In genomic region chr16:32567282-32567681, GRCm38 (mm10) we compare ENCODE assay signal across 22 mouse cellular contexts. TPM values are rescaled to one million over a fixed set of nuclear protein-coding genes. Genes with fewer than 3 reads are reported as not detected.
DNase-seq lines count a peak whose midpoint lies in the region; ATAC-seq and TF ChIP-seq lines count a peak whose summit lies in the region.
"Had no signal": no experiment of that assay in that cellular context is flagged by ENCODE, and none has a peak within 500 bp of the region (broad histone marks: within the 10 kb centered on the region; RNA-seq: fewer than 3 reads in every experiment).

No protein-coding gene starts in this region.

- no peak for TF ChIP-seq EP300 in liver, postnatal 0 days (IDR thresholded peaks at IDR 0.05; ENCODE audit: low read depth)

- no peak overlapping the region for H3K9ac ChIP-seq in liver, embryonic 13.5 days
- H3K9ac ChIP-seq in liver, postnatal 0 days (replicated peaks): no peak overlapping the region
- no peak overlapping the region for H3K9ac ChIP-seq in ES-E14 (ENCODE audit: insufficient read depth, low read depth, low read length, poor library complexity, severe bottlenecking)
- H3K9ac ChIP-seq: forebrain, postnatal 0 days; hindbrain, embryonic 12.5 days; hindbrain, embryonic 15.5 days had no signal

- no peaks in the 10 kb centered on the region for H3K79me2 ChIP-seq in macrophage (ENCODE audit: inconsistent target)

- TF ChIP-seq CTCF in liver, postnatal 0 days (IDR thresholded peaks at IDR 0.05; ENCODE audit: low read depth): no peak

- H3K4me2 ChIP-seq in liver, embryonic 13.5 days: no peak overlapping the region
- no peak overlapping the region for H3K4me2 ChIP-seq in liver, postnatal 0 days (ENCODE audit: low read depth, low read length)
- H3K4me2 ChIP-seq: heart, embryonic 11.5 days; hindbrain, embryonic 12.5 days; hindbrain, embryonic 15.5 days had no signal

- H3K4me1 ChIP-seq in liver, embryonic 13.5 days (replicated peaks): peaks cover 31% of the 10 kb centered on the region
- H3K4me1 ChIP-seq in liver, postnatal 0 days (ENCODE audit: insufficient read depth): peaks cover 20% of the 10 kb centered on the region
- peaks cover 3 to 7% of the 10 kb centered on the region in 2 experiments; a peak in 2 of 4 replicates for H3K4me1 ChIP-seq in ES-E14 (ENCODE audit: control insufficient read depth in 2 of 2, insufficient read depth in 2 of 2, low read length in 2 of 2, poor library complexity in 1 of 2)
- H3K4me1 ChIP-seq: hindbrain, embryonic 12.5 days; hindbrain, embryonic 15.5 days had no signal

- in situ Hi-C loops in ES-E14 (cut with MboI; ENCODE audit: low sequenced_read_pairs in 2 of 2, unreplicated experiment in 2 of 2): no loop called here

- no peaks in the 10 kb centered on the region for H3K9me3 ChIP-seq in liver, embryonic 13.5 days (replicated peaks)
- H3K9me3 ChIP-seq in liver, postnatal 0 days (ENCODE audit: low read length): no peaks in the 10 kb centered on the region
- H3K9me3 ChIP-seq in ES-E14 (ENCODE audit: control insufficient read depth, insufficient read depth, low read depth, low read length): no peaks in the 10 kb centered on the region
- H3K9me3 ChIP-seq: hindbrain, embryonic 12.5 days; hindbrain, embryonic 15.5 days had no signal

- H3K27me3 ChIP-seq in liver, embryonic 13.5 days: no peaks in the 10 kb centered on the region
- no peaks in the 10 kb centered on the region for H3K27me3 ChIP-seq in liver, postnatal 0 days (ENCODE audit: insufficient read depth, low read length)
- H3K27me3 ChIP-seq: CH12.LX; hindbrain, embryonic 12.5 days; hindbrain, embryonic 15.5 days had no signal

- ATAC-seq in liver, embryonic 13.5 days (ENCODE audit: low read depth): no peak
- no peak for ATAC-seq in liver, postnatal 0 days
- no peak for ATAC-seq in erythroid progenitor cell, adult 5-6 weeks (replicated peaks; ENCODE audit: low FRiP score, poor library complexity, severe bottlenecking)
- ATAC-seq: forebrain, embryonic 14.5 days; forebrain, postnatal 0 days had no signal

- H3K4me3 ChIP-seq in liver, embryonic 13.5 days (replicated peaks): no peak overlapping the region
- no peak overlapping the region for H3K4me3 ChIP-seq in liver, postnatal 0 days (ENCODE audit: low read depth, low read length)
- H3K4me3 ChIP-seq in ES-E14 (ENCODE audit: insufficient read depth in 1 of 2, low read depth in 1 of 2, low read length in 2 of 2, poor library complexity in 1 of 2, severe bottlenecking in 1 of 2): no peak overlapping the region
- no peak overlapping the region for H3K4me3 ChIP-seq in macrophage (ENCODE audit: inconsistent target)
- H3K4me3 ChIP-seq: gastrocnemius, adult 2 months; hindbrain, embryonic 12.5 days; hindbrain, embryonic 15.5 days had no signal

- peak overlapping the region; percentile 36; the same call in 1 of the 2 replicates for H3K27ac ChIP-seq in liver, embryonic 13.5 days
- no peak overlapping the region for H3K27ac ChIP-seq in liver, postnatal 0 days (ENCODE audit: low read depth)
- H3K27ac ChIP-seq in ES-E14 (ENCODE audit: insufficient read depth, low read depth, low read length, poor library complexity, severe bottlenecking): no peak overlapping the region; the same call in 1 of the 2 replicates
- H3K27ac ChIP-seq in macrophage: peak overlapping the region; percentile 71; the same call in 1 of the 2 replicates
- H3K27ac ChIP-seq: gastrocnemius, adult 2 months; hindbrain, embryonic 12.5 days; hindbrain, embryonic 15.5 days had no signal

- H3K36me3 ChIP-seq in liver, embryonic 13.5 days: no peaks in the 10 kb centered on the region
- H3K36me3 ChIP-seq in liver, postnatal 0 days (replicated peaks; ENCODE audit: insufficient read depth, low read length): no peaks in the 10 kb centered on the region
- H3K36me3 ChIP-seq in ES-E14 (ENCODE audit: control insufficient read depth, insufficient read depth, low read length, poor library complexity, severe bottlenecking) (no peaks in the 10 kb centered on the region), macrophage (ENCODE audit: inconsistent target) (no peaks in the 10 kb centered on the region)
- H3K36me3 ChIP-seq: hindbrain, embryonic 12.5 days; hindbrain, embryonic 15.5 days had no signal

- 51% methylated on average over 4 of the region's 4 CpGs for WGBS in liver, embryonic 13.5 days (ENCODE audit: insufficient replicate concordance)
- whole genome bisulfite sequencing in liver, postnatal 0 days (ENCODE audit: insufficient replicate concordance): 42% methylated on average over 4 of the region's 4 CpGs
- WGBS in macrophage (ENCODE audit: missing documents): 60% methylated on average over 4 of the region's 4 CpGs

- no peak for DNase-seq in liver, embryonic 13.5 days
- no peak for DNase-seq in liver, postnatal 0 days
- DNase-seq in thymus, postnatal 0 days (ENCODE audit: low spot score): peak; percentile 11
- DNase-seq in thymus, postnatal 4 days: no peak
- DNase-seq in ES-E14 (ENCODE audit: low read depth, low spot score): peak; percentile 43
- DNase-seq in retina, embryonic 14.5 days (ENCODE audit: low spot score): no peak
- DNase-seq: adrenal gland, adult 2 months; adrenal gland, postnatal 25 days; cerebellum, adult 18-20 months; cerebellum, adult 9-10 months; cerebellum, postnatal 14 days; forebrain, postnatal 0 days; gastrocnemius, adult 2 months; gastrocnemius, postnatal 14 days; heart, adult 11 months had no signal

TF ChIP-seq in ES-E14, 5 proteins besides CTCF, POLR2A, EP300 and RAD21:
- TF ChIP-seq ZC3H11A (IDR thresholded peaks at IDR 0.05; ENCODE audit: borderline replicate concordance, low read depth, low read length) (no peak), ZNF384 (IDR thresholded peaks at IDR 0.05; ENCODE audit: low read depth, low read length) (no peak), CHD2 (IDR thresholded peaks at IDR 0.05; ENCODE audit: low read depth, low read length) (no peak)

RNA-seq across cellular contexts. Expression of gene Tfrc, which starts 41.4 kb away (rescaled TPM):
- polyA plus RNA-seq in liver, embryonic 13.5 days (2015; fragmentation: Nextera tagmentation; extraction: Ambion mirVana): 262 and 322 TPM in 2 replicates
- polyA plus RNA-seq in liver, postnatal 0 days (2015; fragmentation: Nextera tagmentation; extraction: Ambion mirVana): 85.1 and 103 TPM in 2 replicates
- polyA plus RNA-seq in thymus, postnatal 0 days (2015; fragmentation: Nextera tagmentation; extraction: Ambion mirVana): 40.0 and 43.4 TPM in 2 replicates
- total RNA-seq in ES-E14 (2012; rRNA removed): 334 and 403 TPM in 2 replicates
- total RNA-seq in macrophage (2018; cell fraction: chromatin; rRNA removed): 100 to 1,000 TPM in 19 of 26 experiments, 10 to 100 TPM in 7; 17.1 to 870 (median 238) TPM
- total RNA-seq in macrophage (2018; cell fraction: cytosol; rRNA removed): 1,000 to 10,000 TPM in 3 of 26 experiments, 100 to 1,000 TPM in 23; 115 to 1,267 (median 399) TPM
- total RNA-seq in macrophage (2018; cell fraction: nucleus; rRNA removed): 1,000 to 10,000 TPM in 1 of 26 experiments, 100 to 1,000 TPM in 24, 10 to 100 TPM in 1; 68.9 to 1,011 (median 406) TPM
- 327 to 500 TPM (median 495 TPM) in 3 replicates for polyA plus RNA-seq in macrophage (2018)
- 2,179 and 2,513 TPM in 2 replicates for total RNA-seq in erythroid progenitor cell, adult 5-6 weeks (2015; ENCODE audit: low replicate concordance)
- 2,141 and 2,792 TPM in 2 replicates for total RNA-seq in erythroid progenitor cell, adult 5-6 weeks (2017; ENCODE audit: low replicate concordance)

Comparison
In these comparisons a context has a peak if more than half of its experiments do, and no peak if none do; other contexts are left out.
1. DNase-seq: peak in thymus, postnatal 0 days (single experiment) and ES-E14 (single experiment); none in liver, embryonic 13.5 days (single experiment), liver, postnatal 0 days (single experiment), thymus, postnatal 4 days (single experiment) and retina, embryonic 14.5 days (single experiment).
2. H3K27ac ChIP-seq: peak in liver, embryonic 13.5 days (single experiment) and macrophage (single experiment); none in liver, postnatal 0 days (single experiment) and ES-E14 (single experiment).